Mouse (Mus musculus) CD4-positive, CD25-positive, alpha-beta regulatory T cell, adult 4 months (primary cell): ENCODE results near the gene Cacng5. TPM values are rescaled to one million over a fixed set of nuclear protein-coding genes. Genes with fewer than 3 reads are reported as not detected.

Experiments used
- ATAC-seq: one replicate; pipeline ENCODE4 v1.8.0; 2017
- polyA plus RNA-seq, 2 experiments: library from polyadenylated mRNA; unstranded; fragments of 100-300 nt; shearing (Covaris generic); gene quantifications; one replicate each; pipeline ENCODE4 v1.2.1; 2017

Gene Cacng5
- polyA plus RNA-seq: not detected

GRCm38 (mm10) chr11:107914634-107915226, at the start of gene Cacng5:
Gene Cacng5, minus strand, starts transcription at chr11:107915055.
- no peak for ATAC-seq

- ATAC-seq: no peak
Observed at GRCm38 (mm10) chr11:107957566-107958350, 42.9 kb upstream of the Cacng5 start.

DNA sequence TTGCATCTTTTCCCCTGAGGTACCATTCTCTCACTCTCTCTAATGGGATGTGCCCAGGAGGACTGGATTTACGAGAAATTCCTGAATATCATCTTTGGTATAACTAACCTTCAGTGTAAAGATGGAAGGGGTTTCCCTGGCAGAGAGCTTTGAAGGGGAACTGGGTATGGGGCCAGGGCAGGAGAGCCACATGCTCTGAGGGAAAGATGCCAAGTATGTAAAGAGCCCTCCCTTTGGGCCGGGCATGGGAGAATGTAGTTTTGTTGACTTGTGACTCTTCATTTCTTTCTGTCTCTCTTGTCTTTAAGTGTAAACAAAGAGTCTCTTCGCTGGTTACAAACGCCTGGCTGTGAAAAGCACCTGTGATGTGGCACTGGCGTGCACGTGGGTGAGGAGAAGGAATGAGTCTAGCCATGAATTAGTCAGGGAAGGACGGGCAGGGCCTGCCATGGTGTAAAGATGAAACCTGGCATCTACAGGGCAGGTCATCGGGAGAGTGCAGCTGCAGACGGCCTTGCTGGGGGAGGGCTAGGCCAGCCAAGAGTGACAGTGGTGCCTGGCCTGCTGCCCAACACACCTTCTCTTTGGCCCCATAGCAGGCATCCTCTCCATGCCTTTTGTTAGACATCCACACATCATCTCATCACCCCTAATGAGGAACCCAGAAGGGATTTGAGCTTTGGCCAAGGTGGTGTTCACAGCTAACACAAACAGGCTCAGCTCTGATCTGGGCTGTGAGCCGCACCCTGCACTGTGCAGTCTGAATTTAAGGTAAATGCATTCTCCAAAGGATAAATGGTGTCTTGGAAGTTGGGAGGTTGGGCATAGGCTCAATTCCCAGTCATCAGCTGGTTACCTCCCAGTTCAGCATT, 40.6 kb upstream of the Cacng5 start:
- ATAC-seq: no peak

GRCm38 (mm10) chr11:107951431-107951830, 36.6 kb upstream of the Cacng5 start:
- ATAC-seq: no peak

GRCm38 (mm10) chr11:107950658-107951057, 35.8 kb upstream of the Cacng5 start:
- no peak for ATAC-seq

- ATAC-seq: no peak
Observed at GRCm38 (mm10) chr11:107950211-107950610, 35.4 kb upstream of the Cacng5 start.

DNA sequence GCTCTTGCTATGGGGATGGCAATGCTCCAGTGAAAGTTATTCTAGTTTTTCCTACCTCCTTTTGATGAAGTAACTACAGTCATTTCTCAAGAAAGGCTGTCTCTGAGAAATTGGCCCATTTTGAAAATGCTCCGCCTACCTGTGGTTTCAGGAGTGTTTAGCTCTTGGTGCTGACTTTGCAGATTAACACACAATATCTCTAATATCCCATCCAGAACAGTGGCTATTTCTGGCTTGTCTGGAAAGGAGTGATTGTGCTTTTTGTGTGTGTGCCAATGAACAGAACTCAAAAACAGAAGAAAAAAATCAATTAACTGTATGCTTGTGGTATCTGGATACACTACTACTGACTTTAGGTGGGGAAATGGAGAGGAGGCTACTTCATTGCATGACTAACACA, 33.1 kb upstream of the Cacng5 start:
- no peak for ATAC-seq

GRCm38 (mm10) chr11:107946823-107947222, 32.0 kb upstream of the Cacng5 start:
- ATAC-seq: no peak

DNA sequence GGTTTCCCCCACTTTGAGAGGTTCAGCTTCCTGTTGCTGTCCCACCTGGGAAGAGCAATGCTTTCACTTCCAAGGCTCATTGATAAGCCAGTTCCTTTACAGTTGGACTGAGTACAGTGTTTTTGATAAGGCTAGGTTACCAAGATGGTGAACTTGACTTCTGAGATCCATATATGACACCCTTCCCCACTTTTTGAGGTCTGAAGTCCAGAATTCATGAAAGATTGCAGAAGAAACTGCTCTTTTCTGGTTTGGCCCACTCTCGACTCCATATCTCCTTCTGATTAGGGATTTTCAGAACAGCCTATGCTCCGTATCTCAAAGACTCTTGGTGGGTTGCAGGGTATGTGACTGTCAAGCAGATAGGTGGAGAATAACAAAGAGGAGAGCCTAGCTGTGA, 22.1 kb upstream of the Cacng5 start:
- ATAC-seq: no peak

DNA sequence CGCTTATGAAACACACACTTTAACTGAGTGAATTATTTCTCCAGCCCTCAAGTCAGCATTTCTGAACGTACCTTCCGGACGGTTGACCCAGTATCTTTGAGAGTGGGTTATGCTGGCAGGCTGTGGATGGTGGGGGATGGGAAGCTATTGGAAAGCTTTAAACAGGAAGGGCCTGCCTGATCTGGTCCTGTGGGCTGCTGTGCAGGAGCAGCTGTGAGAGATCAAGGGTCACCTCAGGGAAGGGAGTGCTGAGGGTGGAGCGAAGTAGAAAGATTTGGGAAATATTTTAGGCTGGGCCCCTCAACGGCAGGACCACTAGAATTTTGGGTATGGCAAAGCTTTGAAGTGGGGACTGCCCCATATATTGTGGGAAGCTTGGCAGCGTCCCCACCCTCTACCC, 16.9 kb upstream of the Cacng5 start:
- ATAC-seq: no peak

GRCm38 (mm10) chr11:107931288-107931687, 16.4 kb upstream of the Cacng5 start:
- no peak for ATAC-seq

GRCm38 (mm10) chr11:107929712-107930111, 14.9 kb upstream of the Cacng5 start:
- no peak for ATAC-seq

GRCm38 (mm10) chr11:107919852-107920508, 5.1 kb upstream of the Cacng5 start:
- no peak for ATAC-seq

GRCm38 (mm10) chr11:107917721-107918235, 2.9 kb upstream of the Cacng5 start:
- ATAC-seq: no peak

- no peak for ATAC-seq
Observed at GRCm38 (mm10) chr11:107913317-107913716, 1.5 kb downstream of the Cacng5 start.

GRCm38 (mm10) chr11:107905364-107905763, 9.5 kb downstream of the Cacng5 start:
- no peak for ATAC-seq

DNA sequence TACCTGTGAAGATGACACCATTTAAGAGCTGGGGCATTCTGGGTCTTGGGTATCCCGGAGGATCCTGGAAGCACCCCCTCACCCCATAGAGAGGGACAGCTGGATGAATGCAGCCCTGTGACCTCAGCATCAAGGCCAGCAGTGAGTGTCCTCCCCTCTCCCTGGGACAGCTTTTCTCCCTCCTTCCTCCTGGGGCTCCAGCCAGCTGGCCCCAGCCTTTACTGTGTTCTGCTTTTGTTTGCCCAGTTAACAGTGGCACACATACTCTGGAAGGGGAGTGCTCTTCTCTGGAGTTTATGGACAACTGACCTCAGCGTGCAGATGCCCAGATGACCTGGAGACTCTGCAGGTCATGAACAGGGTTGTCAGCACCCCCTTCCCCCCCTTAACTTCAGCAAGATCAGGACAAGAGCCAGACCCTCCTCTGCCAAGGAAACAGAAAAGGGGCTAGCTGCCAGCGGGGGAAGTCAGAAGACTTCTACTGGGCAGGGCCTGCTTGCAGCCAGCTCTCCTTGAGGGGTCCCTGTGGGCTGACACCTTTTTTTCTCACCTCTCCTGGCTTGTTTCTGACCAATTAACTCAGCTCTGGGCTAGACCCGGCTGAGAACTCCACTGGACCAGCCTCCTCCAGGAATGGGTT, 10.8 kb downstream of the Cacng5 start:
- no peak for ATAC-seq

- ATAC-seq: no peak
Observed at GRCm38 (mm10) chr11:107900470-107900869, 14.4 kb downstream of the Cacng5 start.

DNA sequence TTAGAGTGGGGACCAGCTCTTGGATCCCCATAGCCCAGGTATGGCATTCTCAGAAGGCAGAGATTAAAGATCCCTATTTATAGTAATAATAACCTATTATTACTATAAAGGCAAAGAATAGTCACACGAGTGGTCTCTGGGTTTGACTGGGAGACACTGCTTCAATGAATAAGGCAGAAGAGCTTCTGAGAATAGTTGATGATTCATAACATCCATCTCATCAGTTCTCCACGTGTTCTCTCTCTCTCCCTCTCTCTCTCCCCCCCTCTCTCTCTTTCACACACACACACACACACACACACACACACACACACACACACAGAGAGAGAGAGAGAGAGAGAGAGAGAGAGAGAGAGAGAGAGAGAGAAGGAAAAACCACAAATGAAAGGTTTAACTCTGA, 16.2 kb downstream of the Cacng5 start:
- no peak for ATAC-seq

DNA sequence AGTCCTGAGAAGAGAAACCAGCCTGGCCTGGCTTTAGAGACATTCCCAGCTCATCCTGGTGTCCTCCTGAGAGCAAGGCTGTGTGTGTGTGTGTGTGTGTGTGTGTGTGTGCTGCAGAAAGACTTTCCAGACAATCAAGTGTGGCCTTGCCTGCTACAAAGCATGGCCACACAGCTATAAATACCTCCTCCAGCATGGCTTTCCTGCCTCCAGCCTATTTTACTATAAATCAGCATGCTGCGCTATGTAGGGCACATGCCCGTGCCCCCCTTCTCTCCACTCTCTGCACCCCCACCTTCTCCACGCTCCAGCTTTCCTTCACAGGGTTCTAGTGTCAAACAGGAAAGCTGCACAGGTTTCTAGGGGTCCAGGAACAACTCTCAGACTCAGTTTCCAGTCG, 19.2 kb downstream of the Cacng5 start:
- no peak for ATAC-seq

- ATAC-seq: no peak
Observed at GRCm38 (mm10) chr11:107891377-107891776, 23.5 kb downstream of the Cacng5 start.

DNA sequence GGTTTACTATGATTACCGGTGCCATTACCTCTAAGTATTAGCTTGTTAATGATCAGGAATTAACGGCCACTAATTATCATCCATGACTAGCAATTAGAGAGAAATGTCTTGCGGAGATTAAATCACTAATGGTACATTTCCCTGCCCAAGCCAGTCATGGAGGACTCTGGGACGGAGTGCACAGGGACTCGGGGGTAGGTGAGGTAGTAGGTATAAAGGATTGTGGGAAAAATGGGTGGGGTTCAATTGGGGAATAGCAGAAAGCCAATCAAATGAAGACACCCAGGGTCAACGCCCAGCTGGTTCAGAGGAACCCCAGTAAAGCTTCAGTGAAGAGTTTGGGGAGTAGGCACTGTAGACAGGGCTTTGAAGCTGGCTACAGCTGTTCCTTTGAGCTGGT, 27.5 kb downstream of the Cacng5 start:
- ATAC-seq: no peak
